Mouse (Mus musculus) lung, embryonic 14.5 days (tissue): ENCODE results near the gene Adcy1. TPM values are rescaled to one million over a fixed set of nuclear protein-coding genes. Genes with fewer than 3 reads are reported as not detected.

ENCODE experiments used
- ATAC-seq: fragments of 200-750 bp; cut with Nextera tagmentation; 2 replicates; pipeline ENCODE4 v1.8.0; 2017; ENCODE audit warnings: mild to moderate bottlenecking, moderate TSS enrichment, moderate library complexity; ENCODE audit not compliant: insufficient read depth
- DNase-seq: peaks from one replicate; pipeline ENCODE4 v3.0.0-alpha.2; 2015
- H3K27ac ChIP-seq: fragments of 300-500 bp; sonication (generic); 2 replicates; pipeline ENCODE4 v1.5.1; 2014; ENCODE audit warnings: low read depth, mild to moderate bottlenecking, moderate library complexity
- H3K27me3 ChIP-seq: fragments of 300-500 bp; sonication (generic); 2 replicates; pipeline ENCODE4 v1.6.1; 2014; ENCODE audit warnings: low read length, control low read depth; ENCODE audit not compliant: insufficient read depth
- H3K36me3 ChIP-seq: fragments of 300-500 bp; sonication (generic); 2 replicates; pipeline ENCODE4 v1.6.1; 2014; ENCODE audit warnings: control low read depth; ENCODE audit not compliant: insufficient read depth
- H3K4me1 ChIP-seq: fragments of 300-500 bp; sonication (generic); 2 replicates; pipeline ENCODE4 v1.6.1; 2014; ENCODE audit warnings: antibody characterized with exemption, control low read depth; ENCODE audit not compliant: insufficient read depth
- H3K4me2 ChIP-seq: fragments of 300-500 bp; sonication (generic); 2 replicates; pipeline ENCODE4 v1.6.1; 2014; ENCODE audit warnings: mild to moderate bottlenecking
- H3K4me3 ChIP-seq: fragments of 300-500 bp; sonication (generic); 2 replicates; pipeline ENCODE4 v1.5.1; 2014; ENCODE audit warnings: low read depth, low read length
- H3K9ac ChIP-seq: fragments of 300-500 bp; sonication (generic); 2 replicates; pipeline ENCODE4 v1.6.1; 2014
- H3K9me3 ChIP-seq: fragments of 300-500 bp; sonication (generic); 2 replicates; pipeline ENCODE4 v1.6.1; 2016; ENCODE audit warnings: low read depth, low read length, control low read depth
- CTCF ChIP-seq: IDR thresholded peaks from 2 replicates; pipeline ENCODE4 v1.5.1; 2016; ENCODE audit warnings: antibody characterized with exemption, low read depth
- WGBS: fragments of 180-500 bp; shearing (Covaris S2); extraction: QIAGEN DNeasy Blood & Tissue Kit; methylation state at CpG from one replicate; pipeline ENCODE4 v1.1.7; 2014; 5-methylcytosine and 5-hydroxymethylcytosine counted together
- polyA plus RNA-seq: library from polyadenylated mRNA; unstranded; fragments of >200 nt; fragmentation: Nextera tagmentation; extraction: Ambion mirVana; gene quantifications from 2 replicates; pipeline ENCODE4 v1.2.1, GENCODE M21; 2014

The Adcy1 gene
- polyA plus RNA-seq, 1 experiment from 2014 or later = 1.5 TPM

DNA sequence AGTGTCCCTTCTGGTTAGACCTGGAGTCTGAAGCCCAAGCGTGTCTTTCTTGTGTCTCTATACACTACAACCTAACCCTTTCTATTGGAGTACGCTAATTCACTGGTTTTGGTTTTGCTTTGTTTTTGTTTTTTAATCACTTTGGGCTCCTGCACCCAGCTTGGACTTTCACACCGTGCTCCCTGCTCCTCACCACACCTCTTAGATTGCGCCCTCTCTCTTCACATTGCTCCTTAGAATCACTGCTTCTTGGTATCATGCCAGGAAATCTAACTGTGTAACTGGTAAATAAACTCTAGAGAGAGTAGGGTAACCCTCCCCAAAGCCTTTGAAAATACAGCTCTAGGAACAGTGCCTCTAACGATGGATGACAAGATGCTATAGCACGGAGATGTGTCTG lies 94.9 kb downstream of the Adcy1 start:
- ATAC-seq = no peak
- H3K4me3 ChIP-seq = no peak overlapping the region
- H3K36me3 ChIP-seq = no peaks in the 10 kb centered on the region
- H3K4me1 ChIP-seq = no peaks in the 10 kb centered on the region
- no peak for TF ChIP-seq CTCF
- no peaks in the 10 kb centered on the region for H3K9me3 ChIP-seq
- DNase-seq = no peak
- H3K9ac ChIP-seq = no peak overlapping the region
- no peak overlapping the region for H3K4me2 ChIP-seq
- WGBS = 78% methylated on average over 6 of the region's 6 CpGs
- no peak overlapping the region for H3K27ac ChIP-seq
- H3K27me3 ChIP-seq = no peaks in the 10 kb centered on the region

DNA sequence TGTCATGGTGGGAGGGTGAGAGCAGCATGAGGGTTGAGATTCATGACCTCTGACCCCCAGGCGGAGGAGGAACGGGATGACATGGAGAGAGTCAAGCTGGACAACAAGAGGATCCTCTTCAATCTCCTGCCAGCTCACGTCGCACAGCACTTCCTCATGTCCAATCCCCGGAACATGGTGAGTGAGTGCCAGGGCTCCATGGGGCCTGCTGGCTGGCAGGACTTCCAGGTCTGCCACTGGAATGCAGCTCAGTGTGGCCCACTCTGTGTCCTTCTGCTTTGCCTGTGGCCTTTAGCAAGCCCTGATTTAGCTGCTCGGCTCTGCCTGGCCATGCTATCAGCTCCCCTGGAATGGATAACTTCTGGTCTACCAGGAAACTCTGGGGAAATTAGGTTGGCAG lies 96.9 kb downstream of the Adcy1 start:
- Histone ChIP-seq H3K27me3 (no peaks in the 10 kb centered on the region), H3K27ac (peak overlapping the region; percentile 65)
- ATAC-seq = peak; percentile 23; the same call in 1 of the 2 replicates

DNA sequence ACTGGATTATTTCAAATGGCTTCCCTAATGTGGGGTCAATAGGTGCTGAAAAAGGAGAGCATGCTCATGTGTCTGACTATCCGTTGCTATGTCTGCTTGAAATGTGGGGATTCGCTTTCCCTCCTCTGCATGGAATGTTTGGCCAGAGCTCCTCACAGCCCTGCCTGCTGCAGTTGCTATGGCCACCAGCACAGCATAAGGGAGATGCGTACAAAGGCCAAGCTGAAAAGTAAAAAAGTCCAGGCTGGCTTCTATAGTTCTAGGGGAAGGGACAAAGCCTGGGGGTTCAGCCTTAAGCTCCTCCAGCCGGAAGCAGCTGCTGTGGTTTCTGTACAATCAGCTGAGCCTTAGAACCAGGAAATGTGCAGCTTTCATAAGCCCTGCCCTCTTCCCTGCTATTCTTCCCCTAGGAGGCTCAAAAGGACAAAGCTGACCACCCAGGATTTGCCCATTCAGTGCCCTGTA lies 97.4 kb downstream of the Adcy1 start:
- 25% methylated on average over 4 of the region's 4 CpGs for WGBS
- H3K9me3 ChIP-seq = no peaks in the 10 kb centered on the region
- no peaks in the 10 kb centered on the region for H3K27me3 ChIP-seq
- H3K27ac ChIP-seq = peak overlapping the region; percentile 65; the same call in 1 of the 2 replicates
- H3K4me3 ChIP-seq = no peak overlapping the region
- DNase-seq (peak; percentile 63), ATAC-seq (peak; percentile 62; the same call in 1 of the 2 replicates)
- no peak for TF ChIP-seq CTCF
- H3K4me2 ChIP-seq = no peak overlapping the region
- H3K4me1 ChIP-seq = no peaks in the 10 kb centered on the region
- no peak overlapping the region for H3K9ac ChIP-seq
- H3K36me3 ChIP-seq = no peaks in the 10 kb centered on the region

More for the DNA sequence above, 96.9 kb downstream of the Adcy1 start:
- Histone ChIP-seq H3K9ac (no peak overlapping the region), H3K36me3 (no peaks in the 10 kb centered on the region), H3K4me2 (no peak overlapping the region), H3K4me3 (no peak overlapping the region), H3K9me3 (no peaks in the 10 kb centered on the region), H3K4me1 (no peaks in the 10 kb centered on the region)
- 36% methylated on average over 6 of the region's 6 CpGs for WGBS
- no peak for DNase-seq
- no peak for TF ChIP-seq CTCF

DNA sequence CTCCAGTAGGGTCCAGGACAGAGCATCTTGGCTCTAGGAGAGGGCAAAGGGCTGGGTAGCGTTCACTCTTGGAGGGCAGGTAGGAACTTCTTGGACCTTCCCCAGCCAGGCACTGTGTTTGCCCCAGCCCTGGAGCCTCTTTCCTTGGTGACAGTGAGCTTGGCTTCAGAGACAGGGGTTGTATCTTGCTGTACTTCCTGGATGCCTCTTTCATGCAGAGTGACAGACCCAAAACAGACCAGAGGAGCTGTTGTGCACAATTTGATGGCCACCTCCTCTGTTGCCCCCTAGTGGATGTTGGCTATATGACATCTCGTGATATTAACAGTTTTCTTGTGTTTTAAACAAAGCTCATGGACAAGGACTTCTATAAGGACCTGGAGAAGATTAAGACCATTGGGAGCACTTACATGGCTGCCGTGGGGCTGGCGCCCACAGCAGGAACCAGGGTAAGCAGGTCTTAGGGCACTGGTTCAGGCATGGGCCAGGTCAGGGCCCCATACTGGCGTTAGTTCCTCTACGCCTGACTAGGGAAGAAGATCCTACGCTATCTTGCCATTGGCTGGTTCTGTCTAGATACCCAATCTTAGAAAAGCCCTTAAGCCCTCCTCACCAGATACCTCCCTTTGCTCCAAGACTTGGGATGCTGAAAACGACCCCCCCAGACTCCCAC lies 98.3 kb downstream of the Adcy1 start:
- Histone ChIP-seq H3K36me3 (no peaks in the 10 kb centered on the region), H3K9ac (no peak overlapping the region), H3K27me3 (no peaks in the 10 kb centered on the region), H3K9me3 (no peaks in the 10 kb centered on the region), H3K4me2 (no peak overlapping the region), H3K27ac (no peak overlapping the region), H3K4me1 (no peaks in the 10 kb centered on the region), H3K4me3 (no peak overlapping the region)
- peak; percentile 78 for DNase-seq
- peak; percentile 91 for TF ChIP-seq CTCF
- peak; percentile 39; the same call in 1 of the 2 replicates for ATAC-seq
- WGBS = 75% methylated on average over 8 of the region's 8 CpGs

DNA sequence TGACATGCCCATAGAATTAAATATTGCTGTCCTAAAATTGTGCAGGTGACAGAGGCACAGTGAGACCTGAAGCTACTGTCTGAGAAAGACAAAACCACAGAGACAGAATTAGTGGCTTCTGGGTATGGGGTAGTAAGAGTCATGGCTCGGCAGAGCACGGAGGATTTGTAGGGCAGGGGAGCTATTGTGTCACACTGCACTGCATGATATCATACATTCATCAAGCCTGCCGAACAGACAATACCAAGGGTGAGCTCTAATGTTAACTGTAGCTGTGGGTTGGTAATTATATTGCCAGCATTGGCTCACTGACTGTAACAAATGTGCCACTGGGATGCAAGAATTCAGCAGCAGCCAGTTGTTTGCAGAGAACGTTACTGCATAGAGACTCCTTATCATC lies 101.1 kb downstream of the Adcy1 start:
- no peak overlapping the region for H3K9ac ChIP-seq
- H3K9me3 ChIP-seq = no peaks in the 10 kb centered on the region
- no peak for ATAC-seq
- no peak overlapping the region for H3K4me3 ChIP-seq
- DNase-seq = no peak
- no peaks in the 10 kb centered on the region for H3K4me1 ChIP-seq
- TF ChIP-seq CTCF = no peak
- no peaks in the 10 kb centered on the region for H3K27me3 ChIP-seq
- no peak overlapping the region for H3K27ac ChIP-seq
- H3K4me2 ChIP-seq = no peak overlapping the region
- H3K36me3 ChIP-seq = no peaks in the 10 kb centered on the region
- WGBS = 77% methylated on average over 4 of the region's 4 CpGs

DNA sequence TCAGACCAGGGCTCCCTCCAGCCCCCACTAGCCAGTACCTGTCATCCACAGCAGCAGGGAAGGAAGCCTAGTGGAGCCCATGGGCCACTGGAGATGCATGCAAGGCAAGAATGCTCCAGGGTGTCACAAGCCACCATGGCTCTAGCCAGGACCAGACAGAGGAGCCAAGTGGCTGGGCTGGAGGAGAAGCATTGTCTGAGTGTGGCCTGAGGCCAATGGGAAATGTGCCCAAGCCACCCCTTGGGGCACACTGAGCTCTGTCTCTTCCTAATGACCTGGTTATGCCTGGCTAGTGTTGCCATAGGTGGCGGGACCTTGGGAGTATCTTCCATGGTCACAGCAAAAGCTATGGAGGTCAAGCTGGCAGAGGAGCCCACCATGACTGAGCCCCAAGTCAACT lies 106.4 kb downstream of the Adcy1 start:
- Histone ChIP-seq H3K4me2 (no peak overlapping the region), H3K9ac (no peak overlapping the region), H3K36me3 (no peaks in the 10 kb centered on the region), H3K4me1 (no peaks in the 10 kb centered on the region), H3K9me3 (no peaks in the 10 kb centered on the region), H3K27me3 (no peaks in the 10 kb centered on the region), H3K27ac (no peak overlapping the region), H3K4me3 (no peak overlapping the region)
- no peak for TF ChIP-seq CTCF
- ATAC-seq (no peak), DNase-seq (no peak)
- WGBS = 81% methylated on average over 1 of the region's 1 CpGs

DNA sequence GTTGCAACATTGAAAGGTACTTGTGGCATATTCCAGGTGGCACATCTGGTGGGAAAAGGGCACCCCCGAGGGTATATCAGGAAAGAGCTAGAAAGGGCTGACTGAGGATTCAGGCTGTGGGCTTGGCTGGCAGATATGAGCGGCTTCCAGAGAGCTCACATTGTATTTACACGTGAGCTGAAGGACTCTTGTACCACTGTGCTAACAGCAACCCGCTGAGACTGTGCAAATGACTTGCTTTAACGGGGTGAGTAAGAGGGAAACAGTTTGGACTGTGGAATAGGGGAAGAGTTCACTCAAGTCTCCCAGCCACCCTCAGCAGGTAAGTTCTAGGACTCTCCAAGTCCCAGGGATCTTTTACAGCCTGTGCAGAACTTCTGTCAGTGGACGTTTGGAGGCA lies 110.4 kb downstream of the Adcy1 start:
- WGBS = 55% methylated on average over 6 of the region's 6 CpGs
- Histone ChIP-seq H3K4me2 (no peak overlapping the region), H3K4me1 (no peaks in the 10 kb centered on the region), H3K27me3 (no peaks in the 10 kb centered on the region), H3K36me3 (no peaks in the 10 kb centered on the region), H3K9ac (no peak overlapping the region), H3K9me3 (no peaks in the 10 kb centered on the region), H3K27ac (peak overlapping the region; percentile 31), H3K4me3 (no peak overlapping the region)
- DNase-seq = peak; percentile 73
- ATAC-seq = peak; percentile 77
- no peak for TF ChIP-seq CTCF

DNA sequence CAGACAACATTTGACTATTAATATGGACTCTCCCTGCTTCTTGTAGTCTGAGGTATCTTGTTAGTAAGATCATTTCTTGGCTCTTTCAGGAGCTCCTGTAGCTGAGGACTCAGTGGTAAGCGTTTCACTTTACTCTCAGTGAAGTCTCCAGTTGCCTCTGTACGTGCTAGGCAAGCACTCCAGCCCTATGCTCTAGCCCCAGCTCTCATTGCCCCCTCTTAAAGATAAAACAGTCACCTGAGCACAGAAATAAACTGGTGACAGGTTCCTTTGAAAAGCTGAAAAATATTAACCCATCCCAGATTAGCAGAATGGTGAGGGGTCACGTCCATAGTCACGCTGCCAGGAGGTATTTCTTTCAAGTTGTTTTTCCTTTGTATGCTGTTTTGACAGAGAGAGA lies 115.4 kb downstream of the Adcy1 start:
- Histone ChIP-seq H3K4me2 (no peak overlapping the region), H3K36me3 (no peaks in the 10 kb centered on the region), H3K9ac (no peak overlapping the region), H3K4me3 (no peak overlapping the region), H3K27me3 (no peaks in the 10 kb centered on the region), H3K27ac (no peak overlapping the region; the same call in 1 of the 2 replicates), H3K4me1 (no peaks in the 10 kb centered on the region), H3K9me3 (no peaks in the 10 kb centered on the region)
- ATAC-seq (no peak), DNase-seq (no peak)
- no peak for TF ChIP-seq CTCF
- 56% methylated on average over 4 of the region's 4 CpGs for WGBS
